Mouse (Mus musculus): ENCODE measurements around the gene Dnmt1.

Gene Dnmt1

GRCm38 (mm10) chr9:20887191-20887590 lies 72.5 kb downstream of the Dnmt1 start:
- DNase-seq (ENCODE audit: low spot score in 2 of 2), result no peak

GRCm38 (mm10) chr9:20886563-20886962 lies 73.1 kb downstream of the Dnmt1 start:
- no peak for DNase-seq (ENCODE audit: low spot score in 2 of 2)

- no peak for DNase-seq (ENCODE audit: low spot score in 2 of 2)
Measured at GRCm38 (mm10) chr9:20879097-20879792, 80.4 kb downstream of the Dnmt1 start, which contains the start of gene Angptl6. Gene Angptl6 (minus strand): TSS chr9:20879727.

GRCm38 (mm10) chr9:20878710-20879065 lies 81.0 kb downstream of the Dnmt1 start:
- peak in 1 of 2 experiments; percentile 50 for DNase-seq (ENCODE audit: low spot score in 2 of 2)

- peak; percentile 99 to 100 for DNase-seq (ENCODE audit: low spot score in 2 of 2)
Measured at GRCm38 (mm10) chr9:20878041-20878709, 81.5 kb downstream of the Dnmt1 start.

GRCm38 (mm10) chr9:20877118-20878040 lies 82.3 kb downstream of the Dnmt1 start:
- no peak for DNase-seq (ENCODE audit: low spot score in 2 of 2)

GRCm38 (mm10) chr9:20876318-20877117 lies 83.2 kb downstream of the Dnmt1 start:
- no peak for DNase-seq (ENCODE audit: low spot score in 2 of 2)

GRCm38 (mm10) chr9:20875021-20875790 lies 84.5 kb downstream of the Dnmt1 start:
- no peak for DNase-seq (ENCODE audit: low spot score in 2 of 2)

GRCm38 (mm10) chr9:20873521-20873920 lies 86.2 kb downstream of the Dnmt1 start:
- DNase-seq (ENCODE audit: low spot score in 2 of 2), result no peak

- DNase-seq (ENCODE audit: low spot score in 2 of 2), result no peak
Measured at GRCm38 (mm10) chr9:20872991-20873390, 86.7 kb downstream of the Dnmt1 start.

GRCm38 (mm10) chr9:20870211-20871173 lies 89.2 kb downstream of the Dnmt1 start:
- no peak for DNase-seq (ENCODE audit: low spot score in 2 of 2)

GRCm38 (mm10) chr9:20869246-20869645 lies 90.4 kb downstream of the Dnmt1 start:
- DNase-seq (ENCODE audit: low spot score in 2 of 2), result no peak

GRCm38 (mm10) chr9:20868448-20869001 lies 91.2 kb downstream of the Dnmt1 start, which contains the start of gene A230050P20Rik:
Gene A230050P20Rik (plus strand): TSS chr9:20868642.
- DNase-seq (ENCODE audit: low spot score in 2 of 2), result peak; percentile 51 to 65

- no peak for DNase-seq (ENCODE audit: low spot score in 2 of 2)
Measured at GRCm38 (mm10) chr9:20866879-20867278, 92.8 kb downstream of the Dnmt1 start.

- no peak for DNase-seq (ENCODE audit: low spot score in 2 of 2)
Measured at GRCm38 (mm10) chr9:20862225-20862624, 97.5 kb downstream of the Dnmt1 start.

GRCm38 (mm10) chr9:20861821-20862220 lies 97.9 kb downstream of the Dnmt1 start:
- DNase-seq (ENCODE audit: low spot score in 2 of 2), result no peak

- no peak for DNase-seq (ENCODE audit: low spot score in 2 of 2)
Measured at GRCm38 (mm10) chr9:20859926-20860325, 99.8 kb downstream of the Dnmt1 start.

All from spleen, postnatal 36 days (tissue).